Mouse (Mus musculus) forebrain, embryonic 15.5 days (tissue): ENCODE measurements around the gene Mrpl40. TPM values are rescaled to one million over a fixed set of nuclear protein-coding genes. Genes with fewer than 3 reads are reported as not detected.

ENCODE experiments used
- ATAC-seq: fragments of 200-750 bp; cut with Nextera tagmentation; replicated peaks from 2 replicates; pipeline ENCODE4 v1.8.0; 2017; ENCODE audit warnings: mild to moderate bottlenecking, moderate TSS enrichment, moderate library complexity
- H3K27ac ChIP-seq: fragments of 300-500 bp; sonication (generic); replicated peaks from 2 replicates; pipeline ENCODE4 v1.5.1; 2015; ENCODE audit warnings: mild to moderate bottlenecking, inconsistent platforms
- H3K27me3 ChIP-seq: fragments of 300-500 bp; sonication (generic); 2 replicates; pipeline ENCODE4 v1.6.1; 2015; ENCODE audit warnings: inconsistent platforms
- H3K36me3 ChIP-seq: fragments of 300-500 bp; sonication (generic); 2 replicates; pipeline ENCODE4 v1.6.1; 2015; ENCODE audit warnings: mild to moderate bottlenecking, inconsistent platforms
- H3K4me1 ChIP-seq: fragments of 300-500 bp; sonication (generic); 2 replicates; pipeline ENCODE4 v1.6.1; 2015; ENCODE audit warnings: inconsistent platforms
- H3K4me2 ChIP-seq: fragments of 300-500 bp; sonication (generic); replicated peaks from 2 replicates; pipeline ENCODE4 v1.6.1; 2015; ENCODE audit warnings: mild to moderate bottlenecking, inconsistent platforms
- H3K4me3 ChIP-seq: fragments of 300-500 bp; sonication (generic); 2 replicates; pipeline ENCODE4 v1.5.1; 2015; ENCODE audit warnings: mild to moderate bottlenecking, inconsistent platforms
- H3K9ac ChIP-seq: fragments of 300-500 bp; sonication (generic); replicated peaks from 2 replicates; pipeline ENCODE4 v1.6.1; 2015; ENCODE audit warnings: mild to moderate bottlenecking, inconsistent platforms
- H3K9me3 ChIP-seq: fragments of 300-500 bp; sonication (generic); 2 replicates; pipeline ENCODE4 v1.6.1; 2016; ENCODE audit warnings: inconsistent platforms
- WGBS: fragments of 180-500 bp; shearing (Covaris S2); methylation state at CpG from one replicate; pipeline ENCODE4 v1.1.7; 2015; ENCODE audit warnings: mixed read lengths; 5-methylcytosine and 5-hydroxymethylcytosine counted together
- polyA plus RNA-seq: library from polyadenylated mRNA; unstranded; fragments of >200 nt; fragmentation: Nextera tagmentation; extraction: Ambion mirVana; gene quantifications from 2 replicates; pipeline ENCODE4 v1.2.1, GENCODE M21; 2015

The Mrpl40 gene
- 62.9 and 67.0 TPM in 2 replicates for polyA plus RNA-seq

GRCm38 (mm10) chr16:18876442-18877308, at the start of gene Mrpl40, which contains the start of gene Hira:
Gene Mrpl40 (minus strand): TSS chr16:18876862.
Gene Hira (plus strand): TSS chr16:18877037.
- Histone ChIP-seq H3K9me3 (no peaks in the 10 kb centered on the region), H3K27ac (peak within 1 kb of the TSS; percentile 99), H3K27me3 (no peaks in the 10 kb centered on the region), H3K4me3 (peak within 1 kb of the TSS; percentile 97), H3K4me1 (peaks cover 31% of the 10 kb centered on the region), H3K36me3 (peaks cover 23% of the 10 kb centered on the region), H3K9ac (peak within 1 kb of the TSS; percentile 99), H3K4me2 (peak within 1 kb of the TSS; percentile 54)
- ATAC-seq: peak; percentile 88
- under 1% methylated on average over 87 of the region's 93 CpGs for WGBS

GRCm38 (mm10) chr16:18921771-18922170, 45.1 kb upstream of the Mrpl40 start:
- H3K27me3 ChIP-seq: no peaks in the 10 kb centered on the region
- no peak overlapping the region for H3K4me2 ChIP-seq
- 97% methylated on average over 2 of the region's 2 CpGs for WGBS
- H3K36me3 ChIP-seq: peaks cover 87% of the 10 kb centered on the region
- ATAC-seq: no peak
- H3K9me3 ChIP-seq: no peaks in the 10 kb centered on the region
- H3K27ac ChIP-seq: no peak overlapping the region
- no peak overlapping the region for H3K4me3 ChIP-seq
- no peak overlapping the region for H3K9ac ChIP-seq
- H3K4me1 ChIP-seq: no peaks in the 10 kb centered on the region

- H3K4me3 ChIP-seq: no peak overlapping the region
Observed at GRCm38 (mm10) chr16:18916064-18916463, 39.4 kb upstream of the Mrpl40 start.

GRCm38 (mm10) chr16:18905648-18906047, 29.0 kb upstream of the Mrpl40 start:
- no peak for ATAC-seq
- Histone ChIP-seq H3K27me3 (no peaks in the 10 kb centered on the region), H3K9me3 (no peaks in the 10 kb centered on the region), H3K4me1 (no peaks in the 10 kb centered on the region), H3K4me3 (no peak overlapping the region), H3K9ac (no peak overlapping the region), H3K36me3 (peaks cover 67% of the 10 kb centered on the region), H3K4me2 (no peak overlapping the region), H3K27ac (no peak overlapping the region)
- WGBS: 96% methylated on average over 1 of the region's 1 CpGs

More at GRCm38 (mm10) chr16:18916064-18916463, 39.4 kb upstream of the Mrpl40 start:
- WGBS: 97% methylated on average over 4 of the region's 4 CpGs
- Histone ChIP-seq H3K9me3 (no peaks in the 10 kb centered on the region), H3K27ac (no peak overlapping the region), H3K4me2 (no peak overlapping the region), H3K9ac (no peak overlapping the region), H3K4me1 (no peaks in the 10 kb centered on the region), H3K27me3 (no peaks in the 10 kb centered on the region), H3K36me3 (peaks cover 73% of the 10 kb centered on the region)
- no peak for ATAC-seq

- Histone ChIP-seq H3K27ac (no peak overlapping the region), H3K36me3 (peaks cover 43% of the 10 kb centered on the region), H3K9ac (no peak overlapping the region), H3K27me3 (no peaks in the 10 kb centered on the region), H3K4me2 (no peak overlapping the region), H3K9me3 (no peaks in the 10 kb centered on the region), H3K4me1 (no peaks in the 10 kb centered on the region), H3K4me3 (no peak overlapping the region)
- ATAC-seq: no peak
- 85% methylated on average over 10 of the region's 10 CpGs for WGBS
Observed at GRCm38 (mm10) chr16:18896429-18896828, 19.8 kb upstream of the Mrpl40 start.

GRCm38 (mm10) chr16:18895249-18895648, 18.6 kb upstream of the Mrpl40 start:
- Histone ChIP-seq H3K4me2 (no peak overlapping the region), H3K9me3 (no peaks in the 10 kb centered on the region), H3K4me1 (no peaks in the 10 kb centered on the region), H3K4me3 (no peak overlapping the region), H3K27me3 (no peaks in the 10 kb centered on the region), H3K27ac (no peak overlapping the region), H3K36me3 (peaks cover 35% of the 10 kb centered on the region), H3K9ac (no peak overlapping the region)
- no peak for ATAC-seq
- 89% methylated on average over 3 of the region's 3 CpGs for WGBS

- WGBS: 89% methylated on average over 4 of the region's 4 CpGs
Observed at GRCm38 (mm10) chr16:18893840-18894372, 17.2 kb upstream of the Mrpl40 start.

GRCm38 (mm10) chr16:18884044-18884443, 7.4 kb upstream of the Mrpl40 start:
- H3K4me1 ChIP-seq: peaks cover 22% of the 10 kb centered on the region
- no peaks in the 10 kb centered on the region for H3K9me3 ChIP-seq
- ATAC-seq: no peak
- H3K27me3 ChIP-seq: no peaks in the 10 kb centered on the region
- H3K9ac ChIP-seq: no peak overlapping the region
- H3K4me2 ChIP-seq: no peak overlapping the region
- H3K4me3 ChIP-seq: no peak overlapping the region
- H3K36me3 ChIP-seq: no peaks in the 10 kb centered on the region; the same call in 1 of the 2 replicates
- no peak overlapping the region for H3K27ac ChIP-seq

More at GRCm38 (mm10) chr16:18893840-18894372, 17.2 kb upstream of the Mrpl40 start:
- Histone ChIP-seq H3K9ac (no peak overlapping the region), H3K27me3 (no peaks in the 10 kb centered on the region), H3K36me3 (peaks cover 23% of the 10 kb centered on the region), H3K4me1 (no peaks in the 10 kb centered on the region), H3K27ac (no peak overlapping the region), H3K4me3 (no peak overlapping the region), H3K4me2 (no peak overlapping the region), H3K9me3 (no peaks in the 10 kb centered on the region)
- ATAC-seq: no peak

- no peak for ATAC-seq
- Histone ChIP-seq H3K9me3 (no peaks in the 10 kb centered on the region), H3K27me3 (no peaks in the 10 kb centered on the region), H3K4me2 (peak overlapping the region; percentile 54), H3K4me1 (peaks cover 31% of the 10 kb centered on the region), H3K36me3 (peaks cover 10% of the 10 kb centered on the region), H3K27ac (peak overlapping the region; percentile 99), H3K4me3 (peak overlapping the region; percentile 97), H3K9ac (peak overlapping the region; percentile 99)
- WGBS: 24% methylated on average over 20 of the region's 20 CpGs
Observed at GRCm38 (mm10) chr16:18878091-18878720, 1.5 kb upstream of the Mrpl40 start.

- Histone ChIP-seq H3K4me3 (peak overlapping the region; percentile 97), H3K36me3 (peaks cover 15% of the 10 kb centered on the region), H3K27me3 (no peaks in the 10 kb centered on the region), H3K4me1 (peaks cover 31% of the 10 kb centered on the region), H3K9me3 (no peaks in the 10 kb centered on the region), H3K4me2 (peak overlapping the region; percentile 54), H3K9ac (peak overlapping the region; percentile 99), H3K27ac (peak overlapping the region; percentile 99)
- under 1% methylated on average over 43 of the region's 43 CpGs for WGBS
- ATAC-seq: peak; percentile 44
Observed at GRCm38 (mm10) chr16:18877386-18878090, 876 bp upstream of the Mrpl40 start.

- ATAC-seq: no peak
- Histone ChIP-seq H3K27me3 (no peaks in the 10 kb centered on the region), H3K36me3 (peaks cover 28% of the 10 kb centered on the region), H3K9me3 (no peaks in the 10 kb centered on the region), H3K4me2 (peak overlapping the region; percentile 54), H3K27ac (peak overlapping the region; percentile 99), H3K9ac (peak overlapping the region; percentile 99), H3K4me1 (peaks cover 29% of the 10 kb centered on the region), H3K4me3 (peak overlapping the region; percentile 97)
- WGBS: under 1% methylated on average over 17 of the region's 17 CpGs
Observed at GRCm38 (mm10) chr16:18876091-18876441, 596 bp downstream of the Mrpl40 start.
